Mouse (Mus musculus) brain, adult 10 weeks (tissue): Measurements from ENCODE around the gene Dcpp3. TPM values are rescaled to one million over a fixed set of nuclear protein-coding genes. Genes with fewer than 3 reads are reported as not detected.

Source experiments
- polyA plus RNA-seq: library from polyadenylated mRNA; stranded (reverse); fragments of 350-450 nt; fragmentation: Illumina TruSeq; extraction: RNeasy Lipid Tissue Mini Kit (QIAGEN cat#74804); gene quantifications from one replicate; pipeline ENCODE4 v1.2.3, GENCODE M21; 2015; ENCODE audit warnings: low read depth, low replicate concordance

Gene Dcpp3
- not detected for polyA plus RNA-seq

DNA sequence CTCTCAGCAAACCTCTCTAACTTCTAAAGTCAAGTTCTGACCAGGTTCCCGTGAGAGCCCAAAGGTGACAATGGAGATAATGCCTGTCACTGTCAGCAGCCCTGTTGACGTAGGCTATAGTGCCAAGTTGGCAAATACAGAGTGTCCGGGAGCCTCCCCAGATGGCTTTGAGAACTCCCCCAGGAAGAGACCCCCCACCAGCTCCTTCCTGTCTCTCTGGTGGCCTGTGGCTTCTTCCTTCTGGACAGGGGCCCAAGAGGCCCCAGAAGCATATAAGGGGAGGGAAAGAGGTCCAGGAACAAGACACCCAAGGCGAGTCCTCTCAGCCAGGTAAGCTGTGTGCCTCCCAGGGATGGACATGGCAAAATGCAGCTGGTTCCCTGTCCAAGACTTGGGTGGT is at the start of gene Dcpp3:
TSS of gene Dcpp3 (plus strand) at position 301 of the 400 bp plus-strand sequence.

DNA sequence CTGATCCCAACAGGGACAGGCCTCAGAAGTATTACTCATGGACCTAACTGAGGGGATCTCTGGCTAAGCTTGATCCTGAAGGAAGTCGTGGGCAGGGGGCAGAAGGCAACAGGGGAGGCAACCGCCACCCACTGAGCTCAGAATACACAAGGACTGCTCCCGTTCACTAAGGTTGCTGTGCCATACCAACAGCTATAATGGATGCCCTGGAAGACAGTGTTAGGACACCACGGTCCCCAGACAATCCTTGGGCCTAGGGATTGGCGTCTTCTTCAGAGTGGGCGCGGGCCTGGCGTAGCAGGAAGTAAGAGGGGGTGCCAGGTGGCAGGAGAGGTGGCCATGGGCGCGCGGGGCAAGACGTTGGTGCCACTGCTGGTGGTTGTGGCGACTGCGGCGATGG is 49.5 kb upstream of the Dcpp3 start, which contains the start of gene Prss21:
TSS of gene Prss21 (plus strand) at position 301 of the 400 bp plus-strand sequence.

DNA sequence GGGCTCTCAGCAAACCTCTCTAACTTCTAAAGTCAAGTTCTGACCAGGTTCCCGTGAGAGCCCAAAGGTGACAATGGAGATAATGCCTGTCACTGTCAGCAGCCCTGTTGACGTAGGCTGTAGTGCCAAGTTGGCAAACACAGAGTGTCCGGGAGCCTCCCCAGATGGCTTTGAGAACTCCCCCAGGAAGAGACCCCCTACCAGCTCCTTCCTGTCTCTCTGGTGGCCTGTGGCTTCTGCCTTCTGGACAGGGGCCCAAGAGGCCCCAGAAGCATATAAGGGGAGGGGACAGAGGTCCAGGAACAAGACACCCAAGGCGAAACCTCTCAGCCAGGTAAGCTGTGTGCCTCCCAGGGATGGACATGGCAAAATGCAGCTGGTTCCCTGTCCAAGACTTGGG is 36.7 kb upstream of the Dcpp3 start, which contains the start of the genes Dcpp1 and Dcpp2:
TSS of gene Dcpp1 (plus strand) at position 301 of the 400 bp plus-strand sequence.
TSS of gene Dcpp2 (plus strand) at position 305 of the 400 bp plus-strand sequence.

DNA sequence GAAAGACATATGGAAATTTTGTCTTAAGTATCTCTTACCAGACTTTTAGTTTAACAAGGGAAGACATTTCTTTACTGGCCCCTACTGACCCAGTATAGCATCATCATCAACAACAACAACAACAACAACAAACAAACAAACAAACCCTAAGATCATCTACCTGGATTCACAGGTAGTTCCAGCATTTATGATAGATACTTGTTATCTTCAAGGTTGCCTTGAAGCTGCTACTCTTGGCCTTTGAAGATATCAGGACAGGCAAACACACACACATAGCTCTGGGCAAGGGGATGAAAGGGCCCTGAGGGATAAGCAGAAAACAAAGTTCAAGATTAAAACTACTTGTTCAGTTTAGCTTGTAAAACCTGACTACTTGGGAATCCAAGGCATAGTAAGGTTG is 24.1 kb downstream of the Dcpp3 start, which contains the start of gene Sbp:
TSS of gene Sbp (plus strand) at position 301 of the 400 bp plus-strand sequence.

DNA sequence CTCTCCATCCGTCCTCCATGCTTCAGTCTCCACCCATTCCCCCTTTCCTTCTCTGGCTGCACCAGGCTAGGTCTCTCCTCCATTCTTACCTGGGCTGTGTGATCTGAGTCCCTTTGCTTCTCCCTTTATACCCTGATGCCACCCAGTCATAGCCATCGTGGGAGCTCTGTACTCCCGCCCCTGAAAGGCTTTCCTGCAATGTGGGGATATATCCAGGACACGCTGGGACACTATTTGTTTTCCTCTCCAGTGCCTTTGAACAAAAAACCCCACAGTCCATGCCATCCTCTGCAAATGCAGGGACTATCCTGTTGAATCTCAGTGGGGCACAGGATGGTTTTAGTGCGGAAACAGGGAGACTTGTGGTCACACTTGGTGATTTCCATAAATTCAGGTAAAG is 37.9 kb downstream of the Dcpp3 start, which contains the start of gene Sbpl:
TSS of gene Sbpl (minus strand) at position 101 of the 400 bp plus-strand sequence.

Other genes with a start within 250 kb of the Dcpp3 start
- gene Hcfc1r1, start 243.9 kb upstream of the Dcpp3 start, polyA plus RNA-seq: 211 TPM
- gene Thoc6, start 243.6 kb upstream of the Dcpp3 start, polyA plus RNA-seq: 9.6 TPM
- 14.9 TPM for gene Tnfrsf12a, start 240.0 kb upstream of the Dcpp3 start, polyA plus RNA-seq
- not detected for gene Cldn6, start 238.2 kb upstream of the Dcpp3 start, polyA plus RNA-seq
- 0.31 TPM for gene Cldn9, start 233.4 kb upstream of the Dcpp3 start, polyA plus RNA-seq
- gene 1520401A03Rik, start 194.7 kb upstream of the Dcpp3 start, polyA plus RNA-seq: 0.39 TPM
- 5.1 TPM for gene Pkmyt1, start 191.1 kb upstream of the Dcpp3 start, polyA plus RNA-seq
- gene Paqr4, start 176.6 kb upstream of the Dcpp3 start, polyA plus RNA-seq: 53.5 TPM
- 0.97 TPM for gene Kremen2, start 171.6 kb upstream of the Dcpp3 start, polyA plus RNA-seq
- 321 TPM for gene Flywch1, start 145.9 kb upstream of the Dcpp3 start, polyA plus RNA-seq
- gene Flywch2, start 131.4 kb upstream of the Dcpp3 start, polyA plus RNA-seq: 29.3 TPM
- 295 TPM for gene Srrm2, start 126.9 kb upstream of the Dcpp3 start, polyA plus RNA-seq
- gene Elob, start 88.3 kb upstream of the Dcpp3 start, polyA plus RNA-seq: 700 TPM
- gene Prss33, start 81.4 kb upstream of the Dcpp3 start, polyA plus RNA-seq: not detected
- not detected for gene Prss32, start 73.6 kb upstream of the Dcpp3 start, polyA plus RNA-seq
- 0.42 TPM for gene Prss41, start 73.3 kb upstream of the Dcpp3 start, polyA plus RNA-seq
- not detected for gene Prss21, start 49.4 kb upstream of the Dcpp3 start, polyA plus RNA-seq
- not detected for gene Dcpp1, start 36.6 kb upstream of the Dcpp3 start, polyA plus RNA-seq
- not detected for gene Dcpp2, start 36.6 kb upstream of the Dcpp3 start, polyA plus RNA-seq
- not detected for gene Sbp, start 24.2 kb downstream of the Dcpp3 start, polyA plus RNA-seq
- not detected for gene Sbpl, start 37.8 kb downstream of the Dcpp3 start, polyA plus RNA-seq
- not detected for gene Prss30, start 63.1 kb downstream of the Dcpp3 start, polyA plus RNA-seq
- gene Prss22, start 80.6 kb downstream of the Dcpp3 start, polyA plus RNA-seq: 1.8 TPM
- not detected for gene Prss27, start 120.7 kb downstream of the Dcpp3 start, polyA plus RNA-seq
- gene Kctd5, start 156.0 kb downstream of the Dcpp3 start, polyA plus RNA-seq: 22.9 TPM
- 56.0 TPM for gene Pdpk1, start 233.5 kb downstream of the Dcpp3 start, polyA plus RNA-seq
- gene Amdhd2, start 246.3 kb downstream of the Dcpp3 start, polyA plus RNA-seq: 21.6 TPM